ENCODE assay signal across 8 mouse cellular contexts in genomic region chr14:75445281-75445947, GRCm38 (mm10). TPM values are rescaled to one million over a fixed set of nuclear protein-coding genes. Genes with fewer than 3 reads are reported as not detected.
DNase-seq lines count a peak whose midpoint lies in the region; ATAC-seq lines count a peak whose summit lies in the region.

No protein-coding gene starts in this region.

- peaks cover 3% of the 10 kb centered on the region for H3K4me1 ChIP-seq in limb, embryonic 11.5 days (ENCODE audit: control insufficient read depth, insufficient read depth, low read length)
- H3K4me1 ChIP-seq in midbrain, embryonic 12.5 days, result peaks cover 18% of the 10 kb centered on the region

- peak overlapping the region; percentile 47 for H3K4me2 ChIP-seq in limb, embryonic 11.5 days (ENCODE audit: low read depth, severe bottlenecking)
- H3K4me2 ChIP-seq in midbrain, embryonic 12.5 days (replicated peaks), result peak overlapping the region; percentile 61

- H3K27me3 ChIP-seq in limb, embryonic 11.5 days (ENCODE audit: control insufficient read depth, insufficient read depth, low read length), result no peaks in the 10 kb centered on the region
- H3K27me3 ChIP-seq in midbrain, embryonic 12.5 days, result no peaks in the 10 kb centered on the region; the same call in 1 of the 2 replicates

- WGBS in limb, embryonic 11.5 days, result 12% methylated on average over 15 of the region's 15 CpGs
- WGBS in midbrain, embryonic 12.5 days, result 8% methylated on average over 15 of the region's 15 CpGs

- no peaks in the 10 kb centered on the region for H3K36me3 ChIP-seq in limb, embryonic 11.5 days (ENCODE audit: control insufficient read depth, insufficient read depth, low read length)
- H3K36me3 ChIP-seq in midbrain, embryonic 12.5 days, result no peaks in the 10 kb centered on the region

- H3K9me3 ChIP-seq in limb, embryonic 11.5 days (ENCODE audit: control insufficient read depth, low read length), result no peaks in the 10 kb centered on the region
- H3K9me3 ChIP-seq in midbrain, embryonic 12.5 days, result no peaks in the 10 kb centered on the region

- peak overlapping the region; percentile 23 for H3K4me3 ChIP-seq in limb, embryonic 11.5 days (ENCODE audit: low read depth, low read length)
- H3K4me3 ChIP-seq in midbrain, embryonic 12.5 days, result peak overlapping the region; percentile 35

- H3K27ac ChIP-seq in limb, embryonic 11.5 days (replicated peaks; ENCODE audit: low read depth, low read length), result no peak overlapping the region
- no peak overlapping the region for H3K27ac ChIP-seq in midbrain, embryonic 12.5 days (replicated peaks)

- H3K9ac ChIP-seq in limb, embryonic 11.5 days (ENCODE audit: low read length), result no peak overlapping the region
- H3K9ac ChIP-seq in midbrain, embryonic 12.5 days (replicated peaks), result peak overlapping the region; percentile 44; the same call in 1 of the 2 replicates

- DNase-seq in layer of hippocampus, adult 11-12 months (ENCODE audit: low spot score), result peak; percentile 80
- no peak for DNase-seq in layer of hippocampus, adult 9-10 months (ENCODE audit: low spot score)
- DNase-seq in embryo, embryonic 11.5 days (ENCODE audit: low read depth, low spot score), result peak; percentile 73
- DNase-seq in heart, adult 8-10 months (ENCODE audit: low spot score), result peak; percentile 37
- DNase-seq in kidney, adult 18-20 months, result peak; percentile 65
- peak; percentile 73 for DNase-seq in limb, embryonic 11.5 days (ENCODE audit: low spot score)
- peak; percentile 31 to 75 for DNase-seq in spleen, postnatal 10 days (ENCODE audit: low spot score in 2 of 2)

- ATAC-seq in limb, embryonic 11.5 days (ENCODE audit: insufficient number of reproducible peaks, low FRiP score, low TSS enrichment, low read depth), result peak; percentile 81; the same call in 1 of the 2 replicates
- peak; percentile 94 for ATAC-seq in midbrain, embryonic 12.5 days (ENCODE audit: low FRiP score, low read depth)

RNA-seq across cellular contexts. Expression of gene Siah3, which starts 10.4 kb away (rescaled TPM):
- not detected for total RNA-seq in heart, adult 8-10 months (2022)
- polyA plus RNA-seq in limb, embryonic 11.5 days (2014; fragmentation: Nextera tagmentation; extraction: Ambion mirVana), result 0.04 and 0.07 TPM in 2 replicates
- polyA plus RNA-seq in midbrain, embryonic 12.5 days (2016; fragmentation: Nextera tagmentation; extraction: Ambion mirVana), result 1.4 and 1.9 TPM in 2 replicates
